Mouse (Mus musculus) liver, adult 2 months (tissue): ENCODE results near the gene Ahdc1.

ENCODE experiments used
- CTCF ChIP-seq: fragments of 200-500 bp; IDR thresholded peaks from 2 replicates; pipeline ENCODE4 v1.5.1; 2011; ENCODE audit warnings: low read depth, low read length, control low read depth
- POLR2A ChIP-seq: fragments of 200-500 bp; IDR thresholded peaks from 2 replicates; pipeline ENCODE4 v1.6.1; 2011; ENCODE audit warnings: low read length, control low read depth; ENCODE audit not compliant: insufficient read depth; ENCODE audit errors: extremely low read depth

DNA sequence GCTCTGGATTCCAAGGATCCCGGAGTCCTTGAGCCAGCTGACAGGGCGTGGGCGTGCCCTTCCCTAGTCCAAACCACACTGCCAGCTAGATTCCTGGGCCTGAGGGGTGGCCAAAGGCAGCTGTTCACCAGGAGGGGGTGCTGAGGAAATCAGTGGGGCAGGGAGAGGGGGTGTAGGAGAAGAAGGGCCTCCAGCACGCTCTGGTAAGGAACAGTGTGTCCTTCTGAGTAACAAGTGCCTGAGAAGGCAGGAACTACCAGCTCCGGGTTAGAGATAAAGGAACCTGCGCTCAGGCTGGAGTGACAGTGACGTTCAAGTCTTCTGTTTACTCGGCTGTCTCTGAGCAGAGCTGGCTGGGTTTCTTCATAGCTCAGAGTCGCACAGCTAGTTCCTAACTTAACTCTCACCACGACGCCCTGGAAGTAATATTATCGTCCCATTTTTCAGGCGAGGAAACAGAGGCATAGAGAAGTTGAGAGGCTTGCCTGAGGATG, 96.8 kb downstream of the Ahdc1 start:
- no peak for TF ChIP-seq CTCF
- TF ChIP-seq POLR2A, result no peak
